Mouse (Mus musculus) bone marrow, adult 2 months (tissue): ENCODE data around the gene Fgfr2.

ENCODE experiments used
- CTCF ChIP-seq: fragments of 200-500 bp; IDR thresholded peaks from 2 replicates; pipeline ENCODE4 v1.5.1; 2011; ENCODE audit warnings: low read length, control low read depth; ENCODE audit not compliant: control insufficient read depth, insufficient read depth
- POLR2A ChIP-seq: fragments of 200-500 bp; IDR thresholded peaks from 2 replicates; pipeline ENCODE4 v1.6.1; 2011; ENCODE audit warnings: low read depth, mild to moderate bottlenecking, control low read depth, low read length, borderline replicate concordance; ENCODE audit not compliant: control insufficient read depth

DNA sequence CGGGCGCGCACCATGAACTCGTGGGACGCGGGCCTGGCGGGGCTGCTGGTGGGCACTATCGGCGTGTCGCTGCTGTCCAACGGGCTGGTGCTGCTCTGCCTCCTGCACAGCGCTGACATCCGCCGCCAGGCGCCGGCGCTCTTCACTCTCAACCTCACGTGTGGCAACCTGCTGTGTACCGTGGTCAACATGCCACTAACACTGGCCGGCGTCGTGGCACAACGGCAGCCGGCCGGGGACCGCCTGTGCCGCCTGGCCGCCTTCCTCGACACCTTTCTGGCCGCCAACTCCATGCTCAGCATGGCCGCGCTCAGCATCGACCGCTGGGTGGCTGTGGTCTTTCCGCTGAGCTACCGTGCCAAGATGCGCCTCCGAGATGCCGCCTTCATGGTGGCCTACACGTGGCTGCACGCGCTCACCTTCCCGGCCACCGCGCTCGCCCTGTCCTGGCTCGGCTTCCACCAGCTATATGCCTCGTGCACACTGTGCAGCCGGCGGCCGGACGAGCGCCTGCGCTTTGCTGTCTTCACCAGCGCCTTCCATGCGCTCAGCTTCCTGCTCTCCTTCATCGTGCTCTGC is 1156.1 kb downstream of the Fgfr2 start:
- TF ChIP-seq CTCF, result no peak
- TF ChIP-seq POLR2A, result no peak
